Mouse (Mus musculus): ENCODE data around the gene Olfr1253. TPM values are rescaled to one million over a fixed set of nuclear protein-coding genes. Genes with fewer than 3 reads are reported as not detected.

Olfr1253 gene
- not detected for polyA plus RNA-seq (2012; fragmentation: generic; extraction: Trizol)

DNA sequence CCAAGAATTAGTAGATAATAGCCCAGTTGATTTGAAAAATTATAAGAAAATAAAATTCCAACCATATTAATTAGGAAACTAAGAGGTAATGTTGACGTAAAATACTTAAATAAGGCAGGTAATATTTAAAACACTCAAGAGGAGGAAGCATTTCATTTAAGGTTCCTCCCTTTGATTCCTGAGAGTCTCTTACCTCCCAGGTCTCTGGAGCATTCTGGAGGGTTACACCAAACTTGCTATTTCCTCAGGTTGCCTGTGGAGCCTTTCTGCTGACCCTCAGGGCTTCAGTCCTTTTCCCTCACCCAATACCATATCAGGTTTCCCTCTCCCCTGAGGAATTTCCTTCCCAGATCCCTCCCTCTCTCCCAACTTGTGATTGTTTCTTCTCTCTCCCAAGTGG lies at the start of gene Olfr1253:
Olfr1253 (minus strand) TSS at position 101 of the 400 bp plus-strand sequence.
- no peak within 1 kb of the TSS for H3K4me3 ChIP-seq

DNA sequence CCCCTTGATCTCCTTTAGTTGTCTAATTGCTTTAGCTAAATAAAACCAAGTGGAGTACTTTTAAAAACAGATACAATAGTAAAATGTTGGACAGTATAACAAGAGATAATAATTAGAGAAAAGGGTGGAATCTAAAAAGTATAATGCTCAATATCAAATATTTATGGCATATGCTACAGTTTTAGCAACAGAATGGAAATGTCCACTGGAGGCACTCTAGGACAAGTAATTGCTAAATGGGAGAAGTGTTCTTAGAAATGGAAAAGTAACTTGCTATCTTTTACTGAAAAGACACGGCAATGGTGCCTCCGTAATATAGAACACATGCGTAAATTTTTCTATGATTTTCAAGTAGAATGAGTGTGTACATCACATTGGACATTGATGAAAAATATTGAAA lies 42.7 kb upstream of the Olfr1253 start:
- H3K4me2 ChIP-seq (ENCODE audit: low read depth) = no peak overlapping the region
- no peaks in the 10 kb centered on the region for H3K79me2 ChIP-seq (ENCODE audit: control insufficient read depth, insufficient read depth)
- no peaks in the 10 kb centered on the region for H3K27me3 ChIP-seq (ENCODE audit: control insufficient read depth, insufficient read depth, insufficient read length)
- H3K36me3 ChIP-seq (ENCODE audit: control insufficient read depth, insufficient read depth) = no peaks in the 10 kb centered on the region
- H3K4me3 ChIP-seq = no peak overlapping the region
- H3ac ChIP-seq (ENCODE audit: control insufficient read depth, insufficient read length) = no peak overlapping the region
- TF ChIP-seq MYOD1 (IDR thresholded peaks at IDR 0.05; ENCODE audit: control insufficient read depth in 1 of 3, insufficient read length in 2 of 3, low read depth in 2 of 3) (no peak), MAX (IDR thresholded peaks at IDR 0.05; ENCODE audit: low read depth) (no peak), POLR2AphosphoS2 (IDR thresholded peaks at IDR 0.05; ENCODE audit: insufficient read length, low read depth) (no peak), MYOG (IDR thresholded peaks at IDR 0.05; ENCODE audit: control insufficient read depth in 1 of 3, insufficient read depth in 1 of 3, insufficient read length in 2 of 3, low read depth in 2 of 3) (no peak), POLR2A (IDR thresholded peaks at IDR 0.05; ENCODE audit: insufficient read length, low read depth) (no peak), E2F4 (IDR thresholded peaks at IDR 0.05; ENCODE audit: insufficient read depth) (no peak), USF1 (IDR thresholded peaks at IDR 0.05; ENCODE audit: low read depth) (no peak), TCF3 (IDR thresholded peaks at IDR 0.05; ENCODE audit: insufficient read length, low read depth) (no peak), CEBPB (IDR thresholded peaks at IDR 0.05; ENCODE audit: insufficient read depth, poor library complexity, severe bottlenecking) (no peak), REST (IDR thresholded peaks at IDR 0.05; ENCODE audit: insufficient read depth, insufficient read length) (no peak), SRF (IDR thresholded peaks at IDR 0.05; ENCODE audit: control insufficient read depth, insufficient read length, low read depth) (no peak)

More for the DNA sequence above, at the start of gene Olfr1253:
- Histone ChIP-seq H3ac (ENCODE audit: control insufficient read depth, insufficient read length) (no peak within 1 kb of the TSS), H3K4me2 (ENCODE audit: low read depth) (no peak within 1 kb of the TSS), H3K79me2 (ENCODE audit: control insufficient read depth, insufficient read depth) (no peaks in the 10 kb centered on the region), H3K36me3 (ENCODE audit: control insufficient read depth, insufficient read depth) (no peaks in the 10 kb centered on the region), H3K27me3 (ENCODE audit: control insufficient read depth, insufficient read depth, insufficient read length) (no peaks in the 10 kb centered on the region)
- TF ChIP-seq TCF3 (IDR thresholded peaks at IDR 0.05; ENCODE audit: insufficient read length, low read depth) = no peak
- TF ChIP-seq REST (IDR thresholded peaks at IDR 0.05; ENCODE audit: insufficient read depth, insufficient read length) = no peak
- no peak for TF ChIP-seq TCF12 (IDR thresholded peaks at IDR 0.05; ENCODE audit: insufficient read depth, poor library complexity, severe bottlenecking)
- TF ChIP-seq CEBPB (IDR thresholded peaks at IDR 0.05; ENCODE audit: insufficient read depth, poor library complexity, severe bottlenecking) = no peak
- no peak for TF ChIP-seq MYOG (IDR thresholded peaks at IDR 0.05; ENCODE audit: control insufficient read depth in 1 of 3, insufficient read depth in 1 of 3, insufficient read length in 2 of 3, low read depth in 2 of 3)
- TF ChIP-seq MAX (IDR thresholded peaks at IDR 0.05; ENCODE audit: low read depth) = no peak
- no peak for TF ChIP-seq MYOD1 (IDR thresholded peaks at IDR 0.05; ENCODE audit: control insufficient read depth in 1 of 3, insufficient read length in 2 of 3, low read depth in 2 of 3)
- TF ChIP-seq POLR2AphosphoS2 (IDR thresholded peaks at IDR 0.05; ENCODE audit: insufficient read length, low read depth) = no peak
- no peak for TF ChIP-seq USF1 (IDR thresholded peaks at IDR 0.05; ENCODE audit: low read depth)
- no peak for TF ChIP-seq SRF (IDR thresholded peaks at IDR 0.05; ENCODE audit: control insufficient read depth, insufficient read length, low read depth)
- TF ChIP-seq E2F4 (IDR thresholded peaks at IDR 0.05; ENCODE audit: insufficient read depth) = no peak
- no peak for TF ChIP-seq POLR2A (IDR thresholded peaks at IDR 0.05; ENCODE audit: insufficient read length, low read depth)

DNA sequence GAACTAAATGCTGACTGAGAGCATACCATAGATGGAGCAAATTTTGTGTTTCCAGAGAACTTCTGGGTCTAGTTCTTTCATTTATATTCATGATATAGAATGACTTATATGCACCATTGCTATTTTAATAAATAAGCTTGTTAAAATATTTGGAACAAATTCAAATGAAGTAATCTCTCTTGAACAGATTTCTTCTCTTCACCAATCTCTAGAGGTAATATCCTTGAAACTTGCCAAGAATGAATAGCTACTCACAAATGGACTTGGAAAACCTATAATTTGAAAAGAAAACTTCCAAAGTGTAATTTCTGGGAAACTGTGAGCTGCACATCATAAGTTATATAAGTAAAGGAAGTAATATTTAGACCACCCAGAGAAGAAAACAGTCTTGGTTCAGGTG lies 36.6 kb upstream of the Olfr1253 start, which contains the start of gene Olfr1254:
Olfr1254 (minus strand) TSS at position 101 of the 400 bp plus-strand sequence.
- TF ChIP-seq MYOD1 (IDR thresholded peaks at IDR 0.05; ENCODE audit: control insufficient read depth in 1 of 3, insufficient read length in 2 of 3, low read depth in 2 of 3) = no peak
- no peak for TF ChIP-seq USF1 (IDR thresholded peaks at IDR 0.05; ENCODE audit: low read depth)
- no peak for TF ChIP-seq E2F4 (IDR thresholded peaks at IDR 0.05; ENCODE audit: insufficient read depth)
- no peak for TF ChIP-seq SRF (IDR thresholded peaks at IDR 0.05; ENCODE audit: control insufficient read depth, insufficient read length, low read depth)
- TF ChIP-seq TCF12 (IDR thresholded peaks at IDR 0.05; ENCODE audit: insufficient read depth, poor library complexity, severe bottlenecking) = no peak
- no peak for TF ChIP-seq MAX (IDR thresholded peaks at IDR 0.05; ENCODE audit: low read depth)
- TF ChIP-seq CEBPB (IDR thresholded peaks at IDR 0.05; ENCODE audit: insufficient read depth, poor library complexity, severe bottlenecking) = no peak
- TF ChIP-seq REST (IDR thresholded peaks at IDR 0.05; ENCODE audit: insufficient read depth, insufficient read length) = no peak
- no peak for TF ChIP-seq POLR2A (IDR thresholded peaks at IDR 0.05; ENCODE audit: insufficient read length, low read depth)
- TF ChIP-seq TCF3 (IDR thresholded peaks at IDR 0.05; ENCODE audit: insufficient read length, low read depth) = no peak
- H3K27me3 ChIP-seq (ENCODE audit: control insufficient read depth, insufficient read depth, insufficient read length) = no peaks in the 10 kb centered on the region
- no peak within 1 kb of the TSS for H3K4me3 ChIP-seq
- no peaks in the 10 kb centered on the region for H3K79me2 ChIP-seq (ENCODE audit: control insufficient read depth, insufficient read depth)
- H3K4me2 ChIP-seq (ENCODE audit: low read depth) = no peak within 1 kb of the TSS
- no peak within 1 kb of the TSS for H3ac ChIP-seq (ENCODE audit: control insufficient read depth, insufficient read length)
- H3K36me3 ChIP-seq (ENCODE audit: control insufficient read depth, insufficient read depth) = no peaks in the 10 kb centered on the region

DNA sequence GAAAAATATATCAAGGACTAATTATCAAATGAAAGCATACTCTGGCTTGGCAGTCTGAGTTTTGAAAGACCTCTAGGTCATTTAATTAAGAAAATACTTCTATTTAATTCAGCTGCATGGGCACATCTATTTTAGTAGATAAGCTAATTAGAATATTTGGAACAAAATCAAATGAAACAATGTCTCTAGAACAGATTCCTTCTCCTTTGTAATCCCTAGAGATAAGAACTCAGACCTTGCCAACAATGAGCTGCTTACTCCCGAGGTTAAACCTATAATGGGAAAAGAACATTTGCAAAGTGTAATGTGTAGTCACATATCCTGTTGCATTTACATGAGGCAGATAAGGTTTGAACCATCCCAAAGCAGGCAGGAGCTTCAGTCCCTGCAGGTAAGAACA lies 32.0 kb downstream of the Olfr1253 start, which contains the start of gene Olfr1252:
Olfr1252 (minus strand) TSS at position 101 of the 400 bp plus-strand sequence.
- H3K27me3 ChIP-seq (ENCODE audit: control insufficient read depth, insufficient read depth, insufficient read length) = no peaks in the 10 kb centered on the region
- H3K36me3 ChIP-seq (ENCODE audit: control insufficient read depth, insufficient read depth) = no peaks in the 10 kb centered on the region
- no peak within 1 kb of the TSS for H3K4me3 ChIP-seq
- no peak within 1 kb of the TSS for H3K4me2 ChIP-seq (ENCODE audit: low read depth)
- TF ChIP-seq POLR2AphosphoS2 (IDR thresholded peaks at IDR 0.05; ENCODE audit: insufficient read length, low read depth) (no peak), CEBPB (IDR thresholded peaks at IDR 0.05; ENCODE audit: insufficient read depth, poor library complexity, severe bottlenecking) (no peak), TCF12 (IDR thresholded peaks at IDR 0.05; ENCODE audit: insufficient read depth, poor library complexity, severe bottlenecking) (no peak), REST (IDR thresholded peaks at IDR 0.05; ENCODE audit: insufficient read depth, insufficient read length) (no peak), POLR2A (IDR thresholded peaks at IDR 0.05; ENCODE audit: insufficient read length, low read depth) (no peak), SRF (IDR thresholded peaks at IDR 0.05; ENCODE audit: control insufficient read depth, insufficient read length, low read depth) (no peak), MYOG (IDR thresholded peaks at IDR 0.05; ENCODE audit: control insufficient read depth in 1 of 3, insufficient read depth in 1 of 3, insufficient read length in 2 of 3, low read depth in 2 of 3) (no peak), E2F4 (IDR thresholded peaks at IDR 0.05; ENCODE audit: insufficient read depth) (no peak), MAX (IDR thresholded peaks at IDR 0.05; ENCODE audit: low read depth) (no peak), MYOD1 (IDR thresholded peaks at IDR 0.05; ENCODE audit: control insufficient read depth in 1 of 3, insufficient read length in 2 of 3, low read depth in 2 of 3) (no peak), USF1 (IDR thresholded peaks at IDR 0.05; ENCODE audit: low read depth) (no peak), TCF3 (IDR thresholded peaks at IDR 0.05; ENCODE audit: insufficient read length, low read depth) (no peak)
- no peak within 1 kb of the TSS for H3ac ChIP-seq (ENCODE audit: control insufficient read depth, insufficient read length)
- H3K79me2 ChIP-seq (ENCODE audit: control insufficient read depth, insufficient read depth) = no peaks in the 10 kb centered on the region

Other genes with a start within 250 kb of the Olfr1253 start
- gene Olfr1243, start 225.6 kb downstream of the Olfr1253 start, polyA plus RNA-seq (2012; fragmentation: generic; extraction: Trizol) = not detected
- gene Olfr1245, start 178.6 kb downstream of the Olfr1253 start, polyA plus RNA-seq (2012; fragmentation: generic; extraction: Trizol) = not detected
- gene Olfr1246, start 163.9 kb downstream of the Olfr1253 start, polyA plus RNA-seq (2012; fragmentation: generic; extraction: Trizol) = not detected
- not detected for gene Olfr1247, start 143.0 kb downstream of the Olfr1253 start, polyA plus RNA-seq (2012; fragmentation: generic; extraction: Trizol)
- gene Olfr1248, start 138.8 kb downstream of the Olfr1253 start, polyA plus RNA-seq (2012; fragmentation: generic; extraction: Trizol) = not detected
- not detected for gene Olfr1249, start 122.1 kb downstream of the Olfr1253 start, polyA plus RNA-seq (2012; fragmentation: generic; extraction: Trizol)
- gene Olfr1250, start 95.6 kb downstream of the Olfr1253 start, polyA plus RNA-seq (2012; fragmentation: generic; extraction: Trizol) = 0.04 TPM
- 0.20 TPM for gene Olfr1251, start 85.2 kb downstream of the Olfr1253 start, polyA plus RNA-seq (2012; fragmentation: generic; extraction: Trizol)
- not detected for gene Olfr1252, start 32.1 kb downstream of the Olfr1253 start, polyA plus RNA-seq (2012; fragmentation: generic; extraction: Trizol)
- not detected for gene Olfr1254, start 36.5 kb upstream of the Olfr1253 start, polyA plus RNA-seq (2012; fragmentation: generic; extraction: Trizol)
- not detected for gene Olfr1255, start 55.0 kb upstream of the Olfr1253 start, polyA plus RNA-seq (2012; fragmentation: generic; extraction: Trizol)
- gene Olfr1256, start 84.5 kb upstream of the Olfr1253 start, polyA plus RNA-seq (2012; fragmentation: generic; extraction: Trizol) = not detected
- gene Olfr48, start 91.1 kb upstream of the Olfr1253 start, polyA plus RNA-seq (2012; fragmentation: generic; extraction: Trizol) = not detected
- gene Olfr1257, start 121.3 kb upstream of the Olfr1253 start, polyA plus RNA-seq (2012; fragmentation: generic; extraction: Trizol) = not detected
- 0.17 TPM for gene Olfr1258, start 170.2 kb upstream of the Olfr1253 start, polyA plus RNA-seq (2012; fragmentation: generic; extraction: Trizol)
- 0.59 TPM for gene Olfr1259, start 191.6 kb upstream of the Olfr1253 start, polyA plus RNA-seq (2012; fragmentation: generic; extraction: Trizol)
- 0.05 TPM for gene Olfr1260, start 217.2 kb upstream of the Olfr1253 start, polyA plus RNA-seq (2012; fragmentation: generic; extraction: Trizol)
- gene Olfr1261, start 234.1 kb upstream of the Olfr1253 start, polyA plus RNA-seq (2012; fragmentation: generic; extraction: Trizol) = not detected
- gene Olfr1262, start 243.1 kb upstream of the Olfr1253 start, polyA plus RNA-seq (2012; fragmentation: generic; extraction: Trizol) = not detected